Mouse (Mus musculus): Measurements from ENCODE around the gene Olfr1338. TPM values are rescaled to one million over a fixed set of nuclear protein-coding genes. Genes with fewer than 3 reads are reported as not detected.

Olfr1338 gene
- polyA plus RNA-seq, 1 experiment from 2014 or later = not detected

Other genes starting within 250 kb of the Olfr1338 start
- gene 2610528J11Rik, start 231.7 kb downstream of the Olfr1338 start, polyA plus RNA-seq (2015; fragmentation: Nextera tagmentation; extraction: Ambion mirVana) = 12.9 and 13.1 TPM in 2 replicates
- gene Tmem125, start 214.7 kb downstream of the Olfr1338 start, polyA plus RNA-seq (2015; fragmentation: Nextera tagmentation; extraction: Ambion mirVana) = 5.8 and 6.3 TPM in 2 replicates
- 0.55 and 0.64 TPM in 2 replicates for gene Cfap57, start 138.0 kb downstream of the Olfr1338 start, polyA plus RNA-seq (2015; fragmentation: Nextera tagmentation; extraction: Ambion mirVana)
- gene Ebna1bp2, start 137.9 kb downstream of the Olfr1338 start, polyA plus RNA-seq (2015; fragmentation: Nextera tagmentation; extraction: Ambion mirVana) = 123 and 124 TPM in 2 replicates
- gene Olfr62, start 99.8 kb downstream of the Olfr1338 start, polyA plus RNA-seq (2015; fragmentation: Nextera tagmentation; extraction: Ambion mirVana) = not detected in 2 replicates
- 0.69 and 0.78 TPM in 2 replicates for gene Olfr1342, start 66.0 kb downstream of the Olfr1338 start, polyA plus RNA-seq (2015; fragmentation: Nextera tagmentation; extraction: Ambion mirVana)
- not detected in 2 replicates for gene Olfr1341, start 55.2 kb downstream of the Olfr1338 start, polyA plus RNA-seq (2015; fragmentation: Nextera tagmentation; extraction: Ambion mirVana)
- not detected in 2 replicates for gene Olfr1340, start 38.6 kb downstream of the Olfr1338 start, polyA plus RNA-seq (2015; fragmentation: Nextera tagmentation; extraction: Ambion mirVana)
- gene Olfr1339, start 26.6 kb downstream of the Olfr1338 start, polyA plus RNA-seq (2015; fragmentation: Nextera tagmentation; extraction: Ambion mirVana) = not detected in 2 replicates
- not detected in 2 replicates for gene Olfr1337, start 23.8 kb upstream of the Olfr1338 start, polyA plus RNA-seq (2015; fragmentation: Nextera tagmentation; extraction: Ambion mirVana)
- not detected in 2 replicates for gene Olfr1335, start 51.2 kb upstream of the Olfr1338 start, polyA plus RNA-seq (2015; fragmentation: Nextera tagmentation; extraction: Ambion mirVana)
- gene Olfr1333, start 77.5 kb upstream of the Olfr1338 start, polyA plus RNA-seq (2015; fragmentation: Nextera tagmentation; extraction: Ambion mirVana) = not detected in 2 replicates
- gene Olfr1331, start 105.9 kb upstream of the Olfr1338 start, polyA plus RNA-seq (2015; fragmentation: Nextera tagmentation; extraction: Ambion mirVana) = not detected in 2 replicates
- not detected in 2 replicates for gene Olfr1330, start 129.9 kb upstream of the Olfr1338 start, polyA plus RNA-seq (2015; fragmentation: Nextera tagmentation; extraction: Ambion mirVana)
- not detected in 2 replicates for gene Olfr1329, start 158.7 kb upstream of the Olfr1338 start, polyA plus RNA-seq (2015; fragmentation: Nextera tagmentation; extraction: Ambion mirVana)
- gene Olfr1328, start 179.9 kb upstream of the Olfr1338 start, polyA plus RNA-seq (2015; fragmentation: Nextera tagmentation; extraction: Ambion mirVana) = not detected in 2 replicates
- gene Lao1, start 202.8 kb upstream of the Olfr1338 start, polyA plus RNA-seq (2015; fragmentation: Nextera tagmentation; extraction: Ambion mirVana) = not detected in 2 replicates

Data from lung, embryonic 15.5 days (tissue).